Mouse (Mus musculus) gastrocnemius, postnatal 4 days (tissue): ENCODE measurements around the gene Ctnna2. TPM values are rescaled to one million over a fixed set of nuclear protein-coding genes. Genes with fewer than 3 reads are reported as not detected.

ENCODE experiments used
- DNase-seq, 2 experiments: peaks; one replicate each; pipeline ENCODE4 v3.0.0; 2021 to 2022; ENCODE audit warnings: low spot score in 2 of 2, mixed read lengths in 2 of 2
- total RNA-seq, 2 experiments: library from RNA; stranded (reverse); gene quantifications; 2 replicates each; pipeline ENCODE4 v1.2.3; 2021

Gene Ctnna2
- total RNA-seq, 2 experiments from 2014 or later = 0.52 to 0.62 TPM

DNA sequence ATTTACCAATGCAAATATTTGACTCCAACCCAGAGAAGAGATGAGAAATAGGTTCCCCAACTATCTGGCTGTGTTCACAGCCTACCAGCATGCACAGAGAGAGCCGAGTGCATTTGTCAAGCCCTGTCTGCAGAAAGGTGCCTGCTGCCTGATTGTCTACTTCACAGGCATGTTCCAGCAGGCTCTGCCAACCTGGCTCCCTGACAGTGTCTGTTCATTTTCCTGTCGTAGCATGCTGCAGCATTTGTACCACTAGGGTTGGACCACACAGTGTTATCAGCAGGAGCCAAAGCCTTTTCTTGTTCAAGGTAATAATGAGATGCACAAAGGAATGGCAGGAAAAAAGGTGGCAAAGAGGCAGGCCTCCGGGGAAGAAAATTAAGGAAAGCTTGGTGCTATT is 1001.7 kb downstream of the Ctnna2 start:
- no peak for DNase-seq

DNA sequence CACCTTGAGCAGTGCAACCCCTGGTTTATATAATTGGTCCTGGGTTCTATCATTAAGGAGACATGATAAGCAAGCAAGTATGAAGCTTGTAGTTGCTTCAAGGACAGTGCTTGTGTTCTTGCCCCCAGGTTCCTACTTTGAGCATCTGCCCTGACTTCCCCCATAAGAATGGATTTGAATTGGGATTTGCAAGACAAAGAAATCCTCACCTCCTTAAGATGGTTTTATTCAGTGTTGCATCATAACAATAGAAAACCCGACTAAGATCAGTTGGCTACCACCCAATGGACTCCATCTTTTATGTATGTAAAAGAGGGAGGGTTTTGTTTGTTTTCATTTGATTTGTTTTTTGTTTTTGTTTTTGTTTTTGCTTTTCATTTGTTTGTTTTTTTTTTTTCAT is 1005.2 kb downstream of the Ctnna2 start:
- no peak for DNase-seq

DNA sequence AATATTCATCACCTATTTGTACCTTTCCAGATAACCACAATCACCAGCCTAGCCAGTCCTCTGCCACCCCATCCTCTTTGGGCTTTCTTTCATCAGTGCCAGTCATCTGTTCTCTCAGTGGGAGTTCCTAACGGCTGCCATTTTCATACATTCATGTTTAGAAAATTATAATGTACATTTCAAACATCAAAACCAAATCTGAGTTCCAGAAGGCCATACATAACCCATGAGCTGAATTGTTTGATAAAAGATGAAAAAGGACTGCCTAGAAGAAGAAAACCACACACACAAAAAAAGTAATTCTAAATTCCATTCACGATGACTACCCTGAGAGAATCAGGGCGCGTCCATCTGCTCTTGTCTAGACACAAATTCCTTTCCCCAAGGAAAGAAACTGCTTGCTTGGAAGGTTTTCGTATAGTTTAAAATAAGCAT is 1014.5 kb downstream of the Ctnna2 start:
- no peak for DNase-seq

DNA sequence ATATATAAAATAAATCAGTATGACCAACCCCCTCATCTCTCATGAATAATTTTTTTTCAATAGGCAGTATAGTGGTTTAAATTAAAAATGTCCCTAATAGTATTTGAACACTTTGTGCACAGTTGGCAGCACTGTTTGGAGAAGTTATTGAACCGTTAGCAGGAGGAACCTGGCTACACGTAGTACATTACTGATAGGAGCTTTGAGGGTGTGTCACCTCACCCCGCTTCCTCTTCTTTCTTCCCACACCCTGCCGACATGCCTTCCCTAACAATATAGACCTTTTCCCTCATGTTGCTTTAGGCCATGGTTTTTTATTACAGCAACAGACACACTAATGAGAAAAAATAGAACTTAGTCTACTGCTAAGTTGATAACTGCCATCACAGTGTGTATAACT is 1071.4 kb downstream of the Ctnna2 start:
- no peak for DNase-seq

DNA sequence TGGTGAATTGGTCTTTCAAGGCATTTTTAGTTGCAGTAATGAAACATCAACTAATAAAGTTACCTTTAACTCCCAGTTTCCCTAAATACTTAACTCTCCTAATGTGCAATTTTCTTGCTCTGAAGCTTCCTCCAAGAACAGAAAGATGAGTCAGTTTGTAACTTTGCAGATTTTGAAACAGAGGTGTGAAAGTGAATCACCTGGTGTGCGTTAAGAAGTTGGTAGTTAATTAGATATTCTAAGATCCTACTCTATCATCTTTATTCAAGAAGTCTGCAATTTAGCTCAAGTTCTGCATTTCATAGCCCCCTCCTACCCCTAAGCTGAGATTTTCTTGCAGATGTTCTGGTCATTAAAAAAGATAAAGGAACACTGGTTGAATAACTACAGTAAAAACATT is 1082.3 kb downstream of the Ctnna2 start:
- no peak for DNase-seq
